Mouse (Mus musculus): ENCODE data around the gene Sf3a1.

Sf3a1 gene

DNA sequence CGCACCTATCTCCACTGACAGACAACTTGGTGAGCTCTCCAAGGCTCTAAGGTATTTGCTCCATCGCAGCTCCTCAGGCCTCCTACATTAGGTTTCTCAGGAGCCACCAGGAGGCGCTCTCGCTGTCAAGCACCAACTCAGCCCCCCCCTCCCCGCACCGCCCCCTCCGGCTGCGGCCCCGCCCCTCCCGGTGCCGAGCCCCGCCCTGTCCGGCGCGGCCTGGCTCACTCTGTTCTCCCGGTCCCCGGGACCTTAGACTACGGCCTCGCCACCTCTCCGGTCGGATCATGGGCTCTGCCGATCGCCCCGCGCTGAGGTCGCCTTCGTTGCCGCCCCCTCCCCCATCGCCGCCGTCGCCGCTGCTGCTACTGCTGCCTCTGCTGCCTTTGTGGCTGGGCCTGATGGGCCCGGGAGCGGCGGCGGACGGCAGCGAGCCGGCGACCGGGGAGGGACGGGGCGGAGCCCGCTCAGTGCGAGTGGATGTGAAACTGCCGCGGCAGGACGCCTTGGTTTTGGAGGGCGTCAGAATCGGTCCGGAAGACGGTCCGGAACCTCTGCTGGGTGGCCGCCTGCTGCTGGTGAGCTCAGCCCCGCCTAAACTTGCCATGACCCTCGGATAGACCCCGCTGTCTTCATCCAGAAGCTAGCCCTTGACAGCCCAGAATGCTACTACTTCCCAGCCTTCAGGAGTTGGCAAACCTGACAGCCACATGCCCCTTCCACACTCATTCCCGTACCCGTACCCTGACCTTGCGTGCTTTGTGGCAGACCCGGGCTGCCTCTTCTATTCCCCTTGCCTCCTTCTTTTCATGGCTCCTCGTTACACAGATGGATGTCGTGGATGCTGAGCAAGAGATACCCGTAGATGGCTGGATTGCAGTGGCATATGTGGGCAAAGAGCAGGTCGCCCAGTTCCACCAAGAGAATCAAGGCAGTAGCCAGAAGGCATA, 24.9 kb upstream of the Sf3a1 start, which contains the start of gene Rnf215:
Rnf215 (plus strand) TSS at position 217 of the 950 bp plus-strand sequence.
- peak; percentile 97 for DNase-seq (ENCODE audit: low read depth)

GRCm38 (mm10) chr11:4138964-4139363, 21.2 kb upstream of the Sf3a1 start:
- peak; percentile 34 for DNase-seq (ENCODE audit: low read depth)

DNA sequence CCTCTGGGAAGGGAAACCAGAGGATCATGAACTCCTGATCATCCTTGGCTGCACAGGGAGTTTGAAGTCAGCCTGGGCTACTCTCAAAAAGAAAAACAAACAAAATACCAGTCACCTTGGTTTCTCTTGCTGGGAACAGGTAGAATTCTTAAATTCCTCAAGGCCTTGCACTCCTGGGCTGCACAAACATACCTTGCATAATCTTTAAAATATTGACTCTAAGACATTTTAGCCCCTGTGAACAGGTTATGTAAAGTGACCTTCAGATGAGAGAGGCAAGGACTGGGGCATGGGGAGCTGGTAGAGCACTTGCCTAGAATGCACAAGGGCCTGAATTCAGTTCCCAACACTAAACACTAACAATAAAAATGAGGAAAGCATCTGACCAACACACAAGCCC, 18.6 kb upstream of the Sf3a1 start:
- no peak for DNase-seq (ENCODE audit: low read depth)

- DNase-seq (ENCODE audit: low read depth): no peak
Measured at GRCm38 (mm10) chr11:4142352-4142751, 17.8 kb upstream of the Sf3a1 start.

GRCm38 (mm10) chr11:4143281-4144062, 16.7 kb upstream of the Sf3a1 start:
- DNase-seq (ENCODE audit: low read depth): no peak

- DNase-seq (ENCODE audit: low read depth): no peak
Measured at GRCm38 (mm10) chr11:4146381-4146780, 13.8 kb upstream of the Sf3a1 start.

DNA sequence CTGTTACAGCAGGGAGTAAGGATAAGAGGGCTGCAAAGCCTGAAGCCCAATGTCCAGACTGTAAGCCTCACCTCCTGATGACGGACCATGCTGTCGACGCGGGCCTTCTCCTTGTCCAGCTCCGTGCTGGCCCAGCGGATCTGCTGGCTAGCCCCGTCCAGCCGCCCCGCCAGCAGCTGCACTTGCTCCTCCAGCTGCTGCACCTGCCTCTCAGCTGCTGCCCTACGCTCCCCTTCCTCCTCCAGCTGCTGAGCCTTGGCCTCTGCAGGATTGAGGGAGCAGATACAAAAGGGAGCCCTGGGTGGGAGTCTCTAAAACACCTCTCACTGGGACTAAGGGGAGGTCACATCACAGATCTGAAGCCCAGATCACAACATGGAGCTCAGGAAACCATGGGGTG, 13.1 kb upstream of the Sf3a1 start:
- no peak for DNase-seq (ENCODE audit: low read depth)

GRCm38 (mm10) chr11:4148120-4148519, 12.0 kb upstream of the Sf3a1 start:
- DNase-seq (ENCODE audit: low read depth): no peak

GRCm38 (mm10) chr11:4148536-4149156, 11.5 kb upstream of the Sf3a1 start:
- DNase-seq (ENCODE audit: low read depth): no peak

DNA sequence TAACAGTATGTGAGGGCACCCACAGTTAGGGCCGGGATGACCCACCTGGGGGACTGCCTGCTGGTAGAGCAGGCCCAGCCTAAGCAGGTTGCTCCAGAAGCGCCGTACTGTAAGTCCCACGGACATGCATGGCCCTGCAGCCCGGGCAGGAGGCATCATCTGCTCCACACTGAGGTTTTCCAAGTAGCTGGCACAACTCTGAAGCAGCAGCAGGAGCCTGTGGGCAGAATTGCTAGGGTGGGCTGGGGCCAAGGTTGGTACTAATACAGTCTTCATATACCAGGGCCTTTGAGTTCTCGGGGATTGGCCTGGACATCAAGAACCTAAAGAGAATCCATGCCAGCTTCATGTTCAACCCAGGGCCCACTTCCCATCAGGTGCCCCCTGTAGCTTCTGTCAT, 10.3 kb upstream of the Sf3a1 start:
- no peak for DNase-seq (ENCODE audit: low read depth)

- no peak for DNase-seq (ENCODE audit: low read depth)
Measured at GRCm38 (mm10) chr11:4153694-4154093, 6.5 kb upstream of the Sf3a1 start.

DNA sequence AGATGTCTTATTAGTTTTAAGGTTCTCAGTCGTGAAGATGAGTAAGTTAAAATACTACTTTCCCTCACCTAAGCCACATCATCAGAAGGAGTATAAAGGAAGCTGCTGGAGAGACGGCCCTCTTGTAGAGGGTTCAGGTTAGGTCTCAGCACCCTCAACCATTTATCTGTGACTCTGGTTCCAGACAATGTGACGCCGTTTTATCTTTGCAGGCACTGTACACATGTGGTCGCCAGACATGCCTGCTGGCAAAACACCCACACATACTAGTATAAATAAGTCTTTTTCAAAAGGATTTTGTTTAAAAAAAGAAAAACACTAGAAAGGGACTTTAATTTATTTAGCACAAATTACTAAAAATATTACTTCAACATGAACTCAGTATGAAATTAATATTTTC, 4.5 kb upstream of the Sf3a1 start:
- no peak for DNase-seq (ENCODE audit: low read depth)

DNA sequence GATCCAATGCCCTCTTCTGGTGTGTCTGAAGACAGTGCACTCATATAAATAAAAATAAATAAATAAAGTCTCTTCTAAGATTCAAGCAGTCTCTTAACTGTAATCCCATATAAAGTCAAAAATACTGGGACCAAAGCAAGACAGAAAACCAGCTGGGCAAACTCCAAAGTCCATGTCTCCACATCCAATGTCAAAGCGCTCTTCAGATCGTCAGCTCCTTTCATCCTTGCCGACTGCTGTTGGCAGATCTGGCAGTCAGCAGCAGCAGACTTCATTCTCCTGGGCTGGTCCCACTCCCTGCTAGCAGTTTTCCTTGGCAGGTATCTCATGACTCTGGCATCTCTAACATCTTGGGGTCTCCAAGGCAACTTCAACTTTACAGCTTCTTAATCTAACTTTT, 1.5 kb upstream of the Sf3a1 start:
- DNase-seq (ENCODE audit: low read depth): no peak

DNA sequence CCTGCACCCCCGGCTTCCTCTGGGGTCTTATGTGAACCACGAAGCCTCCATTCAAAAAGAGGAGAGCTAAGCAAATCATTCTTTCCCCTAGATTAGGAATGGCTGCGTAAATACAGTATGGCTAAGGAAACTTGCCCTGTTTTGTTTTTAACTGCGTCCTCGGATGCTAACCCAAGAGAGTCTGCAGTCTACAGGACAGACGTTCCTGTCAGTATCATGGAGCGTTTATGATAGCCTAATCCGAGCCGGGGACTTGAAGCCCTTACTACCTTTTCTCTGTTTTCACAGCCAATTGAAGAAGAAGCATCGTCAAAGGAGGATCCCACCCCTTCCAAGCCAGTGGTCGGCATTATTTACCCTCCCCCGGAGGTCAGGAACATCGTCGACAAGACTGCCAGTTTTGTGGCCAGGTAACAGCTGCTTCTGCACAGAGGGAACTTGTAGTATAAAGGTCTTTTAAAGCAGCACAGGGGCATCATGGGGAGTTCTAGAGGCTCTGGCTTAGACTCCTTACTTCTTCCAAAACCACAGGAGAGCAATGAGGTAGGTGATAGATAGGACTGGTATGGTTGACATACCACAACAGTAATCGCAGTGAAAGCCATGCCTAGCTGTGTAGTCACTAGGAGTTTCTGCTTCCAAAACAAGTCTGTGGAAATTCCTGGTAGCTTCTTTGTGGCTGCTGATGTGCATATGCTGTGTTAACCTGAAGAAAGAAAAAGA, 769 bp downstream of the Sf3a1 start:
- DNase-seq (ENCODE audit: low read depth): no peak

DNA sequence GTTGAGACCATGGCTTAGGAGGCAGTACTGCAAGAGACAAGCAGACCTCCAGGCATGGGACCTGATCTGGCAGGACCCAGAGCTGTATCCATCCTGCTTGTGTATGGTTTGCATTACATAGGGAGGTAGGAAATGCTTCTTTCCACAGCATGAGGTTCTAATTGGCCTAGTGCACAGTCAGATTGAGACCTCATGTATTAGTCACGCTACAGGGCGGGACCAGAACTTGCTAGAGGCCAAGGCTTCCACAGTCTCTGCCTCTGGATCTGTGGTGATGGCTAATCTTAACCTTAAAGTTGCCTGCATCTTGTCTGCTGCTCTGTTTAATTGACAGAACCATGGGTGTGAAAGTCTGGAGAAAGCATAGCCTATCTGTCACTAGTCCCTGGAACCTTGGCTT, 4.6 kb downstream of the Sf3a1 start:
- peak; percentile 49 for DNase-seq (ENCODE audit: low read depth)

GRCm38 (mm10) chr11:4166467-4167090, 6.4 kb downstream of the Sf3a1 start:
- no peak for DNase-seq (ENCODE audit: low read depth)

DNA sequence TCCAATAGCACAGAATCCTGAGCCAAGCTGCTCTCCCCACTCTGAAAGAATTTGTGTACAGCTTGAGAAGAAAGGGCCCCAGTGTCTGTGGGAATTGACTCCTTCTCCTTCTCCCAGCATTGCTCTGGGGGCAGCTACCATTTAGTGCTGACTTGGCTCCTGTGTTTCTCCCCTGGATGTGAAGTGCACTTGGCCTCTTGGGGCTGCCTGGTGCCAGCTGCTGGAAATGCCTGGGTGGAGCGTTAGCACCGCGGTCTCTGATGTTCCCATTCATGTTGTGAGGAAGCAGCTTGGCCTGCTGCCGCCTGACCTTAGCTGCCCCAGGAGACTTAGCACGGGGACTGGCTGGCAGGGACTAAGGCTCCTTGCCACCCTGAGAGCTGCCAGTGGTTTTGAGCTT, 14.4 kb downstream of the Sf3a1 start:
- DNase-seq (ENCODE audit: low read depth): no peak

DNA sequence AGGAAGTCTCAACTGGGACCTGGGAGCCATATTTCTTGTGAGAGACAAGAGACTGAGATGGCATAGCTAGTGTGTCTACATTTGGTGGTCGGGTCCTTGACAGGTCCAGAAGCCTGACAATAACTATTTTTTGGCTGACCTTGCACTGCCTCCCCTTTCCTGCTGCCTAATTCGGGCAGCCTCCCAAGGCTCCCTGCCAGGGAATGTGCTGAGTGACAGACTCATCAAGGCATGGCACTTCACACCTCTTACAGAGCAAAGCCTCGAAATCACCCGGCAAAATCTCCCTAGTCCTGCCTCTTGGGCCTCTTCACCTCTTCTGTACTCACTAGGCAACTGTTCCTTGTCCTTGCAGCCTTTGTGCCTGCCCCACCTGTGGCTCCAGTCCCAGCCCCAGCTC, 17.6 kb downstream of the Sf3a1 start:
- DNase-seq (ENCODE audit: low read depth): no peak

DNA sequence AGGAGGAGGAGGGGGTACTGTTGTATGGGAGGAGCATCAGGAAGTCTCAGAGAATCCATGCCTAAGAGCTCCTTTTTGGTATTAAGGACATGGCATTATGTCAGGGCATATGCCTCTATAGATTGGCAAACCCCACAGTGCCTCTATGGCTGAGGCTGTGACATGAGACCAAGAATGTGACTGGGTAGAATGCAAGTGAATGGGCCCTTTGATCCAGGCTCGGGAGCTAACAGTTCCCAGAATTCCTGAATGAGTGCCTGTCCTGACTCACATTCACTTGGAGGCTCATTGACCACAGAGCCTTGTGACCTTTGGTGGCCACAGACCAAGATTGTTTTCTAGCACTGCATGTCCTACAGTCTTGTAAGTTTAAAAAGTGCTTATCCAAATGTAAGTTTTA, 21.9 kb downstream of the Sf3a1 start:
- DNase-seq (ENCODE audit: low read depth): no peak

DNA sequence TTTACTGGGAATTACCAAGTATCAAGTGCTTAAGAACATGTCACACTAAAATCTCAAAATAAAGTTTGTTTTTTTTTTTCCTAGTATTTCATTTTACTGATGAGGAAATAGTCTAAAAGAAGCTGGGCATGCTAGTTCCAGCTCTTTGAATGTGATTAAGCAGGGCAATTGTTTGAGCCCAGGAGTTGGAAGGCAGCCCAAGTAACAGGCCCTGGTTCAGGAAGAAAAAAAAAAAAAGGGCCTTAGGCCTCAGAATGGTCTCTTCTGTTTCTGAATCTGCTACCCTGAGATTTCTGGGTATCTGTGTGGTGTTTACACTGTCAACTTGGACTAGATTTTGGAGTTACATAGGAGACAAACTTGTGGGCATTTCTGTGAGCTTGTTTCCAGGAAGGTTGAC, 23.4 kb downstream of the Sf3a1 start:
- DNase-seq (ENCODE audit: low read depth): no peak

- DNase-seq (ENCODE audit: low read depth): peak; percentile 54
Measured at GRCm38 (mm10) chr11:4184251-4184952, 24.3 kb downstream of the Sf3a1 start.

Measured in induced T-regulatory cell, adult 2 months (primary cell).